Mouse (Mus musculus) intestine, embryonic 15.5 days (tissue): ENCODE data around the gene Mchr1. TPM values are rescaled to one million over a fixed set of nuclear protein-coding genes. Genes with fewer than 3 reads are reported as not detected.

Source experiments
- ATAC-seq: fragments of 200-750 bp; cut with Nextera tagmentation; 2 replicates; pipeline ENCODE4 v1.8.0; 2017; ENCODE audit warnings: moderate TSS enrichment, moderate library complexity
- H3K27ac ChIP-seq: fragments of 300-500 bp; sonication (generic); 2 replicates; pipeline ENCODE4 v1.5.1; 2015; ENCODE audit warnings: mild to moderate bottlenecking, inconsistent platforms
- H3K27me3 ChIP-seq: fragments of 300-500 bp; sonication (generic); replicated peaks from 2 replicates; pipeline ENCODE4 v1.6.1; 2015; ENCODE audit warnings: inconsistent platforms
- H3K36me3 ChIP-seq: fragments of 300-500 bp; sonication (generic); 2 replicates; pipeline ENCODE4 v1.6.1; 2015; ENCODE audit warnings: inconsistent platforms
- H3K4me1 ChIP-seq: fragments of 300-500 bp; sonication (generic); replicated peaks from 2 replicates; pipeline ENCODE4 v1.6.1; 2015; ENCODE audit warnings: inconsistent platforms
- H3K4me2 ChIP-seq: fragments of 300-500 bp; sonication (generic); replicated peaks from 2 replicates; pipeline ENCODE4 v1.6.1; 2015; ENCODE audit warnings: mild to moderate bottlenecking, inconsistent platforms
- H3K4me3 ChIP-seq: fragments of 300-500 bp; sonication (generic); replicated peaks from 2 replicates; pipeline ENCODE4 v1.5.1; 2015; ENCODE audit warnings: inconsistent platforms
- H3K9ac ChIP-seq: fragments of 300-500 bp; sonication (generic); 2 replicates; pipeline ENCODE4 v1.6.1; 2015; ENCODE audit warnings: inconsistent platforms
- H3K9me3 ChIP-seq: fragments of 300-500 bp; sonication (generic); 2 replicates; pipeline ENCODE4 v1.6.1; 2016; ENCODE audit warnings: inconsistent platforms
- WGBS: fragments of 180-500 bp; shearing (Covaris S2); methylation state at CpG from one replicate; pipeline ENCODE4 v1.1.7; 2015; 5-methylcytosine and 5-hydroxymethylcytosine counted together
- polyA plus RNA-seq: library from polyadenylated mRNA; unstranded; fragments of >200 nt; fragmentation: Nextera tagmentation; extraction: Ambion mirVana; gene quantifications from 2 replicates; pipeline ENCODE4 v1.2.1, GENCODE M21; 2015

The Mchr1 gene
- polyA plus RNA-seq, 1 experiment from 2014 or later = 1.0 TPM

- Histone ChIP-seq H3K4me1 (peaks cover 11% of the 10 kb centered on the region), H3K27ac (no peak overlapping the region), H3K9ac (no peak overlapping the region), H3K9me3 (no peaks in the 10 kb centered on the region), H3K4me2 (no peak overlapping the region), H3K36me3 (no peaks in the 10 kb centered on the region), H3K4me3 (no peak overlapping the region), H3K27me3 (no peaks in the 10 kb centered on the region)
- ATAC-seq = no peak
- WGBS = 75% methylated on average over 7 of the region's 7 CpGs
Measured at GRCm38 (mm10) chr15:81231325-81231724, 4.0 kb upstream of the Mchr1 start.

- peaks cover 11% of the 10 kb centered on the region for H3K4me1 ChIP-seq
- WGBS = 8% methylated on average over 8 of the region's 8 CpGs
- H3K9ac ChIP-seq = peak overlapping the region; percentile 41; the same call in 1 of the 2 replicates
- H3K27me3 ChIP-seq = 0 out of 2 replicates have a peak, but pooled peaks cover 8% of the 10 kb centered on the region
- no peaks in the 10 kb centered on the region for H3K9me3 ChIP-seq
- H3K4me2 ChIP-seq = peak overlapping the region; percentile 79
- H3K27ac ChIP-seq = no peak overlapping the region
- H3K4me3 ChIP-seq = peak overlapping the region; percentile 38
- no peaks in the 10 kb centered on the region for H3K36me3 ChIP-seq
- ATAC-seq = peak; percentile 16; the same call in 1 of the 2 replicates
Measured at GRCm38 (mm10) chr15:81236062-81236461, 763 bp downstream of the Mchr1 start.

GRCm38 (mm10) chr15:81237471-81237870, 2.2 kb downstream of the Mchr1 start:
- peaks cover 11% of the 10 kb centered on the region for H3K4me1 ChIP-seq
- WGBS = 91% methylated on average over 18 of the region's 18 CpGs
- H3K4me2 ChIP-seq = no peak overlapping the region
- H3K9me3 ChIP-seq = no peaks in the 10 kb centered on the region
- no peak overlapping the region for H3K9ac ChIP-seq
- 0 out of 2 replicates have a peak, but pooled peaks cover 8% of the 10 kb centered on the region for H3K27me3 ChIP-seq
- H3K4me3 ChIP-seq = no peak overlapping the region
- ATAC-seq = no peak
- H3K27ac ChIP-seq = no peak overlapping the region
- no peaks in the 10 kb centered on the region for H3K36me3 ChIP-seq

- no peaks in the 10 kb centered on the region for H3K9me3 ChIP-seq
- no peak overlapping the region for H3K27ac ChIP-seq
- H3K27me3 ChIP-seq = 0 out of 2 replicates have a peak, but pooled peaks cover 8% of the 10 kb centered on the region
- no peaks in the 10 kb centered on the region for H3K36me3 ChIP-seq
- no peak overlapping the region for H3K9ac ChIP-seq
- no peak for ATAC-seq
- 33% methylated on average over 7 of the region's 7 CpGs for WGBS
- H3K4me1 ChIP-seq = peaks cover 11% of the 10 kb centered on the region
- H3K4me3 ChIP-seq = no peak overlapping the region
- H3K4me2 ChIP-seq = no peak overlapping the region
Measured at GRCm38 (mm10) chr15:81239261-81239660, 4.0 kb downstream of the Mchr1 start.

GRCm38 (mm10) chr15:81239794-81240343, 4.6 kb downstream of the Mchr1 start:
- no peak overlapping the region for H3K9ac ChIP-seq
- H3K9me3 ChIP-seq = no peaks in the 10 kb centered on the region
- 0 out of 2 replicates have a peak, but pooled peaks cover 8% of the 10 kb centered on the region for H3K27me3 ChIP-seq
- no peak for ATAC-seq
- no peak overlapping the region for H3K4me2 ChIP-seq
- no peaks in the 10 kb centered on the region for H3K36me3 ChIP-seq
- H3K4me1 ChIP-seq = peaks cover 11% of the 10 kb centered on the region
- H3K27ac ChIP-seq = no peak overlapping the region
- WGBS = 79% methylated on average over 13 of the region's 13 CpGs
- no peak overlapping the region for H3K4me3 ChIP-seq

- Histone ChIP-seq H3K4me2 (peak overlapping the region; percentile 42), H3K4me3 (no peak overlapping the region), H3K27ac (peak overlapping the region; percentile 90), H3K36me3 (no peaks in the 10 kb centered on the region), H3K27me3 (no peaks in the 10 kb centered on the region), H3K4me1 (peaks cover 14% of the 10 kb centered on the region), H3K9me3 (no peaks in the 10 kb centered on the region), H3K9ac (no peak overlapping the region)
- 83% methylated on average over 3 of the region's 3 CpGs for WGBS
- no peak for ATAC-seq
Measured at GRCm38 (mm10) chr15:81246890-81247289, 11.6 kb downstream of the Mchr1 start.

GRCm38 (mm10) chr15:81247583-81248340, 12.5 kb downstream of the Mchr1 start:
- Histone ChIP-seq H3K27me3 (no peaks in the 10 kb centered on the region), H3K9me3 (no peaks in the 10 kb centered on the region), H3K4me1 (peaks cover 17% of the 10 kb centered on the region), H3K27ac (peak overlapping the region; percentile 90), H3K4me3 (0 out of 2 replicates have a peak overlapping the region, but pooled peaks have one; percentile 1), H3K36me3 (no peaks in the 10 kb centered on the region), H3K4me2 (peak overlapping the region; percentile 42), H3K9ac (no peak overlapping the region)
- peak; percentile 87 for ATAC-seq
- WGBS = 3% methylated on average over 13 of the region's 13 CpGs

- Histone ChIP-seq H3K9ac (no peak overlapping the region), H3K4me2 (peak overlapping the region; percentile 42), H3K27ac (peak overlapping the region; percentile 90), H3K9me3 (no peaks in the 10 kb centered on the region), H3K4me1 (peaks cover 18% of the 10 kb centered on the region), H3K36me3 (no peaks in the 10 kb centered on the region), H3K4me3 (no peak overlapping the region), H3K27me3 (no peaks in the 10 kb centered on the region)
- peak; percentile 27 for ATAC-seq
- 48% methylated on average over 4 of the region's 4 CpGs for WGBS
Measured at GRCm38 (mm10) chr15:81248341-81248679, 13.0 kb downstream of the Mchr1 start.

GRCm38 (mm10) chr15:81248951-81249579, 13.8 kb downstream of the Mchr1 start:
- Histone ChIP-seq H3K36me3 (no peaks in the 10 kb centered on the region), H3K9ac (no peak overlapping the region), H3K4me2 (peak overlapping the region; percentile 32), H3K9me3 (no peaks in the 10 kb centered on the region), H3K27me3 (no peaks in the 10 kb centered on the region), H3K4me3 (no peak overlapping the region), H3K4me1 (peaks cover 18% of the 10 kb centered on the region), H3K27ac (peak overlapping the region; percentile 90)
- peak; percentile 75 for ATAC-seq
- 62% methylated on average over 4 of the region's 4 CpGs for WGBS

GRCm38 (mm10) chr15:81252626-81253174, 17.4 kb downstream of the Mchr1 start:
- WGBS = 55% methylated on average over 4 of the region's 4 CpGs
- Histone ChIP-seq H3K27me3 (no peaks in the 10 kb centered on the region), H3K4me2 (no peak overlapping the region), H3K27ac (no peak overlapping the region), H3K9ac (no peak overlapping the region), H3K36me3 (no peaks in the 10 kb centered on the region), H3K9me3 (no peaks in the 10 kb centered on the region), H3K4me1 (peaks cover 23% of the 10 kb centered on the region), H3K4me3 (no peak overlapping the region)
- ATAC-seq = no peak

GRCm38 (mm10) chr15:81253585-81253984, 18.3 kb downstream of the Mchr1 start:
- H3K4me1 ChIP-seq = peaks cover 18% of the 10 kb centered on the region
- H3K27ac ChIP-seq = no peak overlapping the region
- no peaks in the 10 kb centered on the region for H3K9me3 ChIP-seq
- H3K4me3 ChIP-seq = no peak overlapping the region
- no peak overlapping the region for H3K4me2 ChIP-seq
- H3K9ac ChIP-seq = no peak overlapping the region
- no peak for ATAC-seq
- WGBS = 76% methylated on average over 2 of the region's 2 CpGs
- no peaks in the 10 kb centered on the region for H3K36me3 ChIP-seq
- no peaks in the 10 kb centered on the region for H3K27me3 ChIP-seq

- H3K9ac ChIP-seq = no peak overlapping the region
- no peak for ATAC-seq
- no peaks in the 10 kb centered on the region for H3K27me3 ChIP-seq
- H3K4me1 ChIP-seq = peaks cover 12% of the 10 kb centered on the region; the same call in 1 of the 2 replicates
- H3K4me2 ChIP-seq = no peak overlapping the region
- 64% methylated on average over 8 of the region's 8 CpGs for WGBS
- H3K27ac ChIP-seq = no peak overlapping the region
- H3K9me3 ChIP-seq = no peaks in the 10 kb centered on the region
- no peaks in the 10 kb centered on the region for H3K36me3 ChIP-seq
- no peak overlapping the region for H3K4me3 ChIP-seq
Measured at GRCm38 (mm10) chr15:81254113-81254640, 18.9 kb downstream of the Mchr1 start.
